Mouse (Mus musculus): Measurements from ENCODE around the gene Lrfn3.

- TF ChIP-seq CTCF (IDR thresholded peaks at IDR 0.05; ENCODE audit: low read depth) (peak; percentile 93), EP300 (IDR thresholded peaks at IDR 0.05; ENCODE audit: low read depth) (no peak)
Observed at GRCm38 (mm10) chr7:30336384-30336783, 26.2 kb downstream of the Lrfn3 start.

All from liver, embryonic 14.5 days (tissue).